Mouse (Mus musculus): ENCODE measurements at regions not wholly inside any gene's neighbourhood (a gene's known extent, or its start where the extent isn't known, plus 50 kb on each side); places are given as distances from the start of the nearest gene placed in this dataset.

DNA sequence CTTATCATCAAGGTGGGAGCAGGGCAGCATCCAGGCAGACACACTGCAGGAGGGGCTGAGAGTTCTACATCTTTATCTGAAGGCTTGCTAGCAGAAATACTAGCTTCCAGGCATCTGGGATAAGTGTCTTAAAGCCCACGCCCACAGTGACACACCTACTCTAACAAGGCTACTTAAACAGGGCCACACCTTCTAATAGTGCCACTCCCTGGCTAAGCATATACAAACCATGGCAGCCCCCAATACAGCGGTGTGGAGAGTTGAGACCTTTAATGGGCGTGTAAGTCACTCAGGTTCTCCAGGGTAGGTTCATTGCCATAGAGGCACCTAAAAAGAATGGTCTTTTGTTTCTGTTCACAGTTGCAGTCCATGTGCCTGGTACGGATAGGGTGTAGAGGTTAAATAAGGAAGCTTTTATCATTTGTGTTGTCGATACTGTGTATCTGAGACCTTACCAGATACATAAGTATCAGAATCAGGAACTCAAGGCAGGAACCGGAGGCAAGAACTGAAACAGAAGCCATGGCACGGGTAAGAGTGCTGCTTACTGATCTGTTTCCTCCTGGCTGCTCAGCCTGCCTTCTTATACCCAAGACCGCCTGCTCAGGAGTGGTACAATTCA, 69.0 kb upstream of the Atrnl1 start:
- DNase-seq: no peak

GRCm38 (mm10) chr19:57542506-57542905, 68.3 kb upstream of the Atrnl1 start:
- DNase-seq: no peak

DNA sequence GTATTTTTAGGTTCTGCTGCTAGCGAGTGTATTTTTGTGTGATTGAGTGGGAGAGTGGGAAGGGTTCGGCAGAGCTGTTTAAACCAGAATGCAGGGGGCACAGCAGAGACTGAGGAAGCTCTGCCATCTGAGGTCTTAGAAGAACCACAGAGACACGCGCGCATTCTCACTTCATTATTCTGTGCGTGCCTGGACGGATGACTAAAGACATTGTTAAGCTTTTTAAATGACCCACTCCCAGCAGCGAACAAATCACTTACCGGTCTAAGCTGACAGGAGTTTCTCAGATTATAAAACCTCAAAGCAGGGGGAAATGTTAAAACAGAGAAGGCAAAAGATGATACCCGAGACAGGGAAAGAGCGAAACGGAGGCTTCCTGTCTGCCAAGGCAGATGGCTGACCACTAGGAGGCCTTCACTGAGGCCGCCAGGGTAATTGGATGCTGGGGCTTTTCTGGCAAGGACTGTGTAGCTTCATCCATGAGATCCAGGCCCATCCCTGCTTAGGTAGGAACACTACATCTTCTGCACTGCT, 67.1 kb upstream of the Atrnl1 start:
- no peak for DNase-seq

DNA sequence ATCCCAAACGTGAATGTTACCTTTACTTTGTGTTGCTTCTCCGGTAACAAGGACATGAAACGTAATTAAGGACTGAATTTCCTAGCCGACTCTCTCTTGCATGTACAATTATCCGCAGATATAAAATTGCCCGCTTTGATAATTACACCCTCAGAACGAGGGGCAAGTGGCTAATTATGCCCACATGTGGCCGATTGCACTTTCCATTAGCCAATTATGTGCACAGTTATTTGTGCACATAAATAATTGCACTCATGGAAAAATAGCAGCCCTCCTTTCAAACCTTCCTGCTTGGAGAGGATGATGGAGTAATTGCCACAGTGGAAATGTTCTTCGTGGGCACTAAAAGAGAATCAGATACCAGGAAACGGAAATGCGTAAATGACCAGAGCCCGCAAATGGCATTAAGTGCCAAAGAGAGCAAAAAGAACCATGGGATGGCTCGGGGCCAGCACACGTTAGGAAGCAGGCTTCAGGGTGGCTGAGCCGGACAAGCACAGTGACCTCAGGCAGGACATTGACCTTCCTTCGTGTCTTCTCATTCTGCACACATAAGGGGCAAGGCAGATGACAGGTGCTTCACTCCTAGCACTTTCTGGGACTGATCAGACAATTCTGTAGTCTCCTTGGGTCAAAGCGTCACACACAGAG, 66.5 kb upstream of the Atrnl1 start:
- DNase-seq: no peak

DNA sequence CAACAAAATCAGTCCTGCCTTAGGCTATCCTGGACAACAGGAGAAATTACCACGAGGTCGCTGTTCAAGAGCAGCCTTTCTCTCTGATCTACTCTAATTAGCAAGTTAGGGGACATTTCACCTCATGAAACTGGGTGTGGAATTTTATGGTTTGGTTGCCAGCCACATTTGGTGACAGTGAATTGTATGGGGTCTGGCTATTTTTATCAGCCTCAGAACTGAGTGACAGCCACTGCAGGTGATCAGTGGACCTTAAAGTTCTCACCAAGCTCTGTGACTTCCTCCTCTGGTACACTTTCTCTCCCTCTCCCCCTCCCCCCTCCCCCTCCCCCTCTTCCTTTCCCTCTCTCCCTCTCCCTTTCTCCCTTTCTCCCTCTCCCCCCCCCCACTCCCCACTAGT, 65.8 kb upstream of the Atrnl1 start:
- no peak for DNase-seq

- peak; percentile 61 to 67 for DNase-seq
Observed at GRCm38 (mm10) chr19:57546039-57546438, 64.8 kb upstream of the Atrnl1 start.

DNA sequence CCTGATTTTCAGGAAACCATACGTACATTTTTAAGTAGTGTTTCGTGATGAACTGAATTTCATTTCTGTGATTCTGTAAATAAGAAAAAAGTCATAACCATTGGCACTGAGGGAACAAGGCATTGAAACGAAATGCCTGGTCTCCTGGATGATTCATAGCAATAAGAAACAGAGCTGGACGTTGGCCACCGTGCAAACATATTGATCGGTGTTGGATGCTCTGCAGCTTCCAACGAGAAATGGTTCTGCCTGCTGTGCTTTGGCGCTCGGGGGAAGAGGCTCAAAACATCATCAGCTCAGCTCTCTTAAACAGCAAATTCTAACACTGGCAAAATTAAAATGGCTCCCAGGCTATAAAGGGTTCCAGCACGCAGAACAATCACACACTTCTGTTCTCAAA, 64.3 kb upstream of the Atrnl1 start:
- DNase-seq: no peak

- DNase-seq: no peak
Observed at GRCm38 (mm10) chr19:57548093-57548492, 62.7 kb upstream of the Atrnl1 start.

DNA sequence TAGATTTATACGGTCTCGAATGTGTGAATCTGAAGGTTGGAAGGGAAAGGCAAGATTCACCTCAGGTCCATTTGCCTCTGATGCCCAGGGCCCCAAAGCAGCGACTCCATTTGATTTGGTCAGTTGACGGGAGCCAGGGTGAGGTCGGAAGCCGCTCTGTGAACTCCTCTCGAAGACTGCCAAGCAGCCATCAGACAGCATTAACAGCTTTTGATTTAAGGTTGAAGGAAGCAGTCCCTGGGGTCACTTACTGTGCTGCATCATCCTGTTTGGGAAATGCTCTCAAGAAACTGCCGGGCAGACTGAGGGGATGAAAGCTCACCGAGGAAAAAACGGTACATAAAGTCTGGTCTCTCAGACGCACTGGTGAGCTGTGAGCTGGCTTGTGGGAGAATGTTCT, 62.2 kb upstream of the Atrnl1 start:
- no peak for DNase-seq

- no peak for DNase-seq
Observed at GRCm38 (mm10) chr19:57552964-57553740, 57.7 kb upstream of the Atrnl1 start.

DNA sequence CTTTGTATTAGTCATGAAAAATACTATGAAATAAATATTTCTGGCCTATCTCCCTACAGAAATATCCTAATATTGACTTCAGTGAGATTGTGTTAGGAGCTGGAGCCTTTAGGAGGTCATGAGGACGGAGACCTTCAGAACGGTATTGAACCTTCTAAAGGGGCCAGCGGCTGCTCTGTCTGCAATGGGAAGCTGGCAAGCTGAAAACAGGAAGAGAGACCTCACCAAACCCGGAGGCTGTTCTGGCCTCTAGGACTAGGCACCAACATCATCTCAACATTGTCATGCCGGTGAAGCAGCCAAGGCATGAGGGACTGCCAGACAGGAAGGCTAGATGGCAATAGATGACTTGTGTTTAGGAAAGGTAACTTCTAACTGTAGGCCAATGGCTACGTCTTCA, 56.7 kb upstream of the Atrnl1 start:
- DNase-seq: no peak

GRCm38 (mm10) chr19:57555313-57555712, 55.5 kb upstream of the Atrnl1 start:
- DNase-seq: no peak

DNA sequence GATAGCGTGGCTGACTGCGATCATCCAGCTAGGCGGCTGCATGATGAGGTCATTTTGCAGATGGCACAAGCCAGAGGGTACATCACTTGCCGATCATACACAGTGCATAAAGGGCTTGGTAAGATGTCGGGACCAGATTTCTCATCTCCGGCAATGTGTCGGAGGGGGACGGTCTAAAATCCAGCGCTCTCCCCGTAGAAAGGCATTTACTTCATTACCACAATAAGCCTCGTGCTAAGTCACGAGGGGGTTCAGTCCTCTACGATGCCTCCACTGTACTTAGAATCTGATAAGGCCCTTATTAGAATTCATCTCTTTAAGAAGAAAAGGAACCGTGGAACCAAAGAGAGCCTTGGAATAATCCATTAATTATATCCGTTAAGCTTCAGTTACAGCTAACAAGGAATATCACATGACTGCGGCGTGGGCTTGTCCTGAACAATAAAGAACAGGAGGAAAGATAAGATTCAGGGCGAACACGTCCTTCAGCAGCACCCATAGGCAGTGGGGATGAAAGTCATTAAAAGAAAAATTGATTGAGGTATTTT, 52.3 kb upstream of the Atrnl1 start:
- no peak for DNase-seq

- no peak for DNase-seq
Observed at GRCm38 (mm10) chr19:57560757-57561156, 50.1 kb upstream of the Atrnl1 start.
